Mouse (Mus musculus) liver, embryonic 14.5 days (tissue): ENCODE results near the gene Sptbn2.

Experiments used
- CTCF ChIP-seq: IDR thresholded peaks from 2 replicates; pipeline ENCODE4 v1.5.1; 2016; ENCODE audit warnings: antibody characterized with exemption, low read depth, control low read depth
- EP300 ChIP-seq: IDR thresholded peaks from 2 replicates; pipeline ENCODE4 v1.6.1; 2016; ENCODE audit warnings: antibody characterized with exemption, low read depth

- no peak for TF ChIP-seq EP300
- TF ChIP-seq CTCF = no peak; the same call in 1 of the 2 replicates
Observed at GRCm38 (mm10) chr19:4666815-4667214, 44.2 kb upstream of the Sptbn2 start.
